Mouse (Mus musculus) adrenal gland, adult 8-10 months (tissue): ENCODE measurements at regions not wholly inside any gene's neighbourhood (a gene's known extent, or its start where the extent isn't known, plus 50 kb on each side); places are given as distances from the start of the nearest gene placed in this dataset.
A peak's percentile ranks its signal among the peaks of the same experiment; 100 is the strongest.

Source experiments
- DNase-seq: peaks from one replicate; pipeline ENCODE4 v3.0.0; 2022

DNA sequence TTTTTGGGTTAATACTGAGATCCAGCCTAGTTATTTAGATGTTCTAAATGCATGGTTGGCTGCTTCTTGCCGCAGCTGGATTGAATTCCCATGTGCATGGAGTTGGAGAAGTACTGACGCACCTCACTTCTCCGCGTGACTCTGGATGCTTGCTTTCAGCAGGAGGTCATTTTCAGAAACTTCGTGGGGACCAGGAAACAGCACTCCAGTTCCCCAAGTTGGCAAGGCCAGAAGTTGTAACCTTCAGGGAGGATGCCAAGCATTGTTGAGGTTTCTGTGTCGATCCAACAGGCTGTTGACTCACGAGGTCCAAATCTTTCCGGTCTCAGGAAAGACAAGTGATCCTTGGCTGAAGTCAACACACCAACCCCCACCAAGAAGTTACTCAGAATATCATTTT is 167.6 kb upstream of the Dpt start:
- peak; percentile 15 for DNase-seq

DNA sequence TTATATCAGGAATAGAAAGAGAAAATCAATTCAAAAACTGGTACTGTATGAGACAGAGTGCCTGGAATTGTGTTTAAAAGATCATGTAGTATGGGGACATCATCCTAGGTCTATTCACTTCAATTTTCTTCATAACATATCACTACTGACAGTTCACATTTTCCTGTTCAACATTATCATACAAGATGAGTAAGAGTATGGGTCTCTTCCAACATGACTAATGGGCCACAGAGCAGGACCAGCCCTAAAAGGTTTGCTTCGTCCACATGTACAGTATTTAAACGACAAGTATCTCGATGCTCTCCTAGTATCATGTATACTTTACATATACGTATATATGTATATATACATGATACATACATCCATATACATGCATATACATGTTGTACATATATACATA is 164.8 kb upstream of the Atp1b1 start:
- no peak for DNase-seq

DNA sequence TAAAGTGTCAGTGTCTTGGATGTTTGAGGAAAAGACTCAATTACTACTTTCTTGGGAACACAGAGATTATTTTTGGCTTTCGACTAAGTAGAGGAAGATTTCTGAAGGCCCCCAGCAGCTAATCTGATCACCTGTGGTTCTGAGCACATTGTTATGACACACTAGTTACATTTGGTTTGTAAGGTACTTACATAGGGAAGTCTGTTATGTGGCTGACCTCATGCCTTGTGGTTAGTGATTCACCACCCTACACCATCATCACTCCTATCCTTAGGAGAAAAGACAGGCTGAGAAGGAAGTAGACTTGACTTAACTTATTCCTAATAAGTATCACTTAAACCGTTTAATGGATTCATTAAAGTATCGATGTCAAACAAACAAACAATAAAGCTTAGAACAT is 164.3 kb upstream of the Atp1b1 start:
- DNase-seq, result no peak

DNA sequence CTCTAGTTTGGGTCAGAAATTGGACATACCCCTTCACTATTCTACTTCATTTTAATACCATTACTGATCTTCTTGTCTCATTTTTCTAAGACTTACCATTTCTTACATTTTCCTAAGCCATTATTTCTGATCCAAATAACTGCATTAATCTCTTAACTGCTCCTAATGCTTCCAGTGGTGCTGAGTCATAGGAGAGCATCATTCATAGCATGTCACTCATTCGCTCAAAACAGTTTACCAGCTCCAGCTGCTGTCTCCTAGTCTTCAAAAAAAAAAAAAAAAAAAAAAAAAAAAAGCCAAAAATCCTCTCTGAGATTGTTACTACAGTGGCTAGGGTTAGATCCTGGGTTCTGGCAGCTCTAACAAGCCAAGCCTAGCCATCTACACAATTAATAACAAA is 162.0 kb upstream of the Atp1b1 start:
- no peak for DNase-seq

DNA sequence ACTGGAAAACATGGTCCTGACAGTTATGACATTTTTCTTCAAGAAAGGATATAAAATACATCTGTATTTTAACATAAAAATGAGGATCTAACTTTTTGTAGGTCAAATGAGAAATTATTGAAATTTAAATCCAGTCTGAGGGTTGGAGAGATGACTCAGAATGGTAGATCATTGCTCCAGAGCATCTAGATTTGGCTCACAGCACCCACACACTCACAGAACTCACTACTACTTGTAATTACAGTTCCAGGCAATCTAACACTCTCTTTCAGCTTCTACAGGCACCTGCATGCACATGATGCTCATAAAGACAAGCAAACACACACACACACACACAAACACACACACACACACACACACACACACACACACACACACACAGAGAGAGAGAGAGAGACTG is 159.7 kb upstream of the Atp1b1 start:
- no peak for DNase-seq

DNA sequence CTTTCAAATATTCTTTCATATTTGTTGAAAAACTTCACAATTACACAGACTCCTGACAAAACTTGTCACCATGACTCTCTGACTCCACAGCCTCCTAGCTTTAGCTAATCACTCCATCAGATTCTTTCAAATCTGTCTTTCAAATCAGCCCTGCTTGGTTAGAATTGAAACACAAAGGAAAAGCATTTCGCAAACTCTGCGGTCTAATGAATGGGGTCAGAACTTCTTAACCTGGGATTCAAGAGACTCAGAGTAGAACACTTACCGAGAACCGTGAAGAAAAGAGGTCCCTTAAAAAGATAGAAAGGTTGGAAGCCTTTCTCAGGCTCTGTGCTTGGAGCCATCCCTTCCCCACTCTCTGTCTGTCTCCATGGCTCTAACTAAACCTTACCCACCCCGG is 148.9 kb upstream of the Atp1b1 start:
- DNase-seq, result no peak

DNA sequence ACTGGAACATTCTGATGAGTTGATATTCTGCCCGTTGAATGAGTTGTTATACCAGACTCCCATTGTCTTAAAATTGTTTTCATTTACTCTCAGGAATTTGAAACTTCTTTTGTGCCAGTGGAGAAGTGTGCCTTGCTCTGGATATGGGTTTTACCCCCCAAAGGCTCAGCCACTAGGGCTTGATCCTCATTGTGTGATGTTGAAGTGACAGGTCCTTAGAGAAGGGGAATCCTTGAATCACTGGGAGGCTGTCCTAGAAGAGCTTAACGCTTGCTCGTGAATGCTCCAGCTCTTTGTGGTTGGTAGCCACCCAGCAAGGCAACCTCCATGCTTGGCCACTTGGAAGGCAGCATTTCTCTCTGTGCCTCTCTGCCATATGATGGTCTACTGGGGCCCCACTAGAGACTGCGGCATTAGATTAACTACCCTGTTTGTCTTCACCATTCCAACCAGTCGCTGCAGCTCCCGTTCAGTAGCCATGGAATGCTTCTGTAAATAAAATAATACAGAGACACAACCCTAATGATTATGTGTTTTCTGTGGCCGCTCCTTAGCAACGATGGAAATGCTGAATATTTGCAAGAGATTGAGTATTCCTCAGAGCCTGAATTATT is 148.1 kb upstream of the Atp1b1 start:
- DNase-seq, result no peak

DNA sequence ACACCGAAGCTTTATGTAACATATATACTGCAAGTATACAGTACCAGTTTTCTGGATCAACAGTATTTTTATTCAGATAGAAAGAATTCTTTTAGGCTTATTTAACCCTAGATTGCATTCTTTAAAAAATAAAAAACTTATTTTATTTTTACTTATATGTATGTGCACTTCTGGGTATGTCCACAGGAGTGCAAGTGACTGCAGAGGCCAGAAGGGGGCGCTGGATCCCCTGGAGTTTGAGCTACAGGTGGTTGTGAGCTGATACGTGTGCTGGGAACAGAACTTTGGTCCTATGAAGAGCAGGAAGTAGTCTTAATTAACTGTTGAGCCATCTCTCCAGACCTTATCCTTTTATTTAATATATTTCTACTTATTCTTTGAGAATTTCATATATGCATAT is 145.3 kb upstream of the Atp1b1 start:
- DNase-seq, result no peak

DNA sequence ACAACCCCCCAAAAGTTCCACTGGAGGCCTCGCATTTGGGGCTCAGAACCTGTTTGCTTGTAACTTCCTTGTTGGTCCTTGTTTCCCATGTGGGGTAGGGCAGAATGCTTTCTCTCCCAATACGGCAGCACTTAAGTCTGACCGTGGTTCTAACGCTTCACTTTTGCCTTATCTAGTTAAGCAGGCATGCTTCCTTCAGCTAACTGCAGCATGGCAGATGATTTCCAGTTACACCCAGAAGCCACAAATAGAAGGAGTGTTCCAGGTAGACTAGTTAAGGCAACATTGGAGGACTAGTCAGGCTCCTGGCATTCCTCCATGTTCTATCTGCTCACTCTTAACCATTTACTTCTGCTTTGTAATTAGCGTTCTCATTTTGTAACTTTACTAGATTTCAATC is 144.4 kb upstream of the Atp1b1 start:
- DNase-seq, result no peak

DNA sequence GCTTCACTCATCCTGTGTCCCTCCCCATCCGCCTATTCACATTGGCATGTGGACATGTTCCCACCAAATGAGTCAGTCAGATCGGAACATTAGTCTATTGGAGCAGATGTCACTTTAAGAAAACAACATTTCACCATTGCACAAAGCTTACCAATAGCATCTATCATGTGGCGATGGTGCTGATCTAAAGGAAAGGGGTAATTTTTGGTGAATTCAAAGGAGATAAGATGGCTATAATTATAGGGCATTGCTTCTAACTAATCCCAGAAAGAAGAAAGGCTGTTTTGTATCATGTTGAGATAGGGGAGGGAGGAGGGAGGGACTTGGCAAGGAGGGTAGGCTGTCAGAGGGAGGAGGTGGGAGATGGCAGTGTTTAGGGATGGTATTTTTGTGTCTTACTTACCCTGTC is 132.1 kb upstream of the Atp1b1 start:
- no peak for DNase-seq

DNA sequence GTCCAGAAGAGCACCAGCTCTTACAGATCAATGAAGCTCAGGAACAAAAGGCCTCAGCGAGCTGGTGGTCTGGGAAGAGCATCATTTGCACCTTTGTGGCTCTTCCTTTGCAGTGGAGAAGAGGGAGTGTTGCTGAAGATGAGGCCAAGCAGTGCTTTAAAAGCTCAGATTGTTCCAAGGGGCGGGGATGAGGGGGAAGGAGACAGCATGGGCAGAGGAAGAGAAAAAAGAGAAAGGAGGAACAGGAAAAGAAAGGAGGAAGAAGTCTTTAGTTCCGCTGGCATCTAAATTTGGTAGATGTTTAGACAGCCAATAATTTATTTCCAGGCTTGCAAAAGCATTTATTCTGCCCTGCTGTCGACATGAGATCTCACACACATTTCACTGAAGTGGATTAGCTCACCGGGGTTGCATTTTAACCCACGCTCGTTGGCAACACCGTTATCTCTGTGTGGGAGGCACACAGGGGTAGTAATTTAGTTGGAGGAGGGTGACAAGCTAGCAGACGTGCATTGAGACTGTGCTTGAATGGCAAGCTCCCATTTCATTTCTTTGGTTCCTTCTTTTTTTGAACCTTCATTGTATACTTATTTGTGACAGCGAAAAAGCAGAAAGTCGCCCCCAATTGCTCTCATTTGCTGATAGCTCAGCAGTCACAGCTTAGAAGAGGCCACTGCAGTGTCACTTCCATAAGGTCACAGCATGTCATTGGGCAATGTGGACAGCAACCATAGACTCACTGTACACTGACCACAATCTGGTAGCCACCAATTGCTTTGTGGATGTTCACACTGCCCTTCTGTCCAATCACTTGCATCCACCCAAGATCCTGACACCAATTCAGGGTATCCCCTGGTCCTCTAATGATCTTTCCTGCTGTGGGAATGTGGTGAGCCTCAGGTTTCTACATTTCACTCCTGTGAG is 128.2 kb upstream of the Atp1b1 start:
- DNase-seq, result no peak

DNA sequence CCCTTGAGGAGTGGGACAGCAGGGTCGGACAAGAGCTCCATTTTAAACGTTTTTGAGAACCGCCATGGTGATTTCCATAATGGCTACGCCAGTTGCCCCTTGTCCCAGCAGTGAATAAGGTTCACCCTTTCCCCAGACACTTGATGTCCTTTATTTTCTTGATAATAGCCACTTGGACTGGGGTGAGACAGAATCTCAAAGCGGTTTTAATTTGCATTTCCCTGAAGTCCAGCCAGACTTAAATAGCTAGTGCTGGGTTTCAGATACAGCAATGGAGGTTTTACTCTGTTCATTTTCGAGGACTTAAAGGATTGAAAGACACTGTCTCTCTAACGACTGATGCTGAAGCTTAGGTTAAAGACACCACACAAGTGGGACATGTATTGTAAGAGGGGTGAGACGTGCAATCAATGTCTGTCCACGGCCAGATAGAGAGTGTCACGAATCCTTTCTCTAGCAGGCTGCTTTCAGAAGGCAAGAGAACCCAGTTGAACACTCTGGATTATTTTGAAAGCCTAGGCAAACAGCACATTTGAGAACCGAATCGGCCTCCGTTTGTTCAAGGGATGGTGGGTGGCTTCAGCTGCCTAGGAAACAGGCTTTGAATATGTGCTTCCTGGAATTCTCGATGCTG is 118.8 kb upstream of the Atp1b1 start:
- no peak for DNase-seq

DNA sequence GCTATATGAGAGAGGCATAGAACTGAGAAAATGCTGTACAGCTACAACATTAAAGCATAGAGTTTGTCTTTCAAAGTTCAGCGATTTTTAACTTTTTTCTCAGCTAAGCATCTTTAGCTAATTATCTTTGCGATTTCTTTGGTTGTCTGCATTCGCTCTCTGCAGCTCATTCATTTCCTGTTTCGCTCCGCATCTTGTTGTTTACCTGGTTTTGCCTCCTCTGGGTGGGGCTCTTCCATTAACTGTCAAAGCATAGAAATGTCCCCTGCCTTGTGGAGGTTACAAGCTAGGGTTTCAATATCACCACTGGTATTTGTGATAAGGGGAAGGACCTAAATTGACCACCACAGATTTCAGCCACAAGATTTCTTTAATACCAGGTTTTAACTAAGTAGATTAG is 115.5 kb upstream of the Atp1b1 start:
- DNase-seq, result no peak

DNA sequence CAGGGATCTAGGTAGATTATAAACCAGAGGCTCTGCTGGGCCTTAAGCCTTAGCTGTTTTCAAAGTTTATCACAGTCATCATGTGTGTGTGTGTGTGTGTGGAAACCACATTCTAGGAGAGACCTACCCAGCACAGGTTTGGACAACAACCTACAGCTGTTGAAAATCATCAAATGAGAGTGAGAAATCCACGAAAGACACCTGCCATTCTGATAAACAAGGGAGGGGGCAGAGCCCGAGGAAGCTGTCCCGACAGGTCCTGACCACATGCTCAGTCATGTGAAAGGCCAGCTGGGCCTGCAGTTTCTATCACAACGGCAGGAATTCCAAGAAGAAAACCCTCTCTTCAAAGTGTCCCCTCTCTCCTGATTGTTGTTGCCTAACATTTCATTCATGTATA is 114.0 kb upstream of the Atp1b1 start:
- no peak for DNase-seq

DNA sequence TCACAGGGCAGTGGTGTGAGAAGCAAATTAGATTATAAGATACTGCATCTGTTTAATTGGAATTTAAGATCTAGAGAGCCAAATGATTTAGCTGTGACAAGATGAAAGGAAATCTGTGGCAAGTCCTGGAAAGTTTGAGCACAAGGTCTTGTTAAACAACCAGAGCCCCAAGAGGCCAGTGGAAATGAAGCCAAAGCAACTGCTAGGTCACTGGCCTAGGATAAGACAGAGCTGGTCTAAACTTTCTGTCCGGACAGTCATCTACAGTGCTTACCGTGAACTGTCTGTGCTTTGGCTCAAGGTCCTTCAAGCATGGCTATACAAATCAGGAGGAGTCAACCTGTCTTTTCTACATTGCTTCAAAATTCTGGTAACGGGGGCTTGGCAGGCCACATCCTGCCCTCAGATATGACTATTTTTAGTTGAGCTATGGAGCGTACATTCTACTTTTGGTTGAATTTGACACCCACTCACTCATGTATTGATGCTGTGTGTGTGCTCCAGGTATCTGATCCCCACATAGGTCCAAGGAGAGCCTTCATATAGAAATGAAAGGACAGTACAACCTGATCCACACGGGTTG is 113.4 kb upstream of the Atp1b1 start:
- DNase-seq, result no peak

DNA sequence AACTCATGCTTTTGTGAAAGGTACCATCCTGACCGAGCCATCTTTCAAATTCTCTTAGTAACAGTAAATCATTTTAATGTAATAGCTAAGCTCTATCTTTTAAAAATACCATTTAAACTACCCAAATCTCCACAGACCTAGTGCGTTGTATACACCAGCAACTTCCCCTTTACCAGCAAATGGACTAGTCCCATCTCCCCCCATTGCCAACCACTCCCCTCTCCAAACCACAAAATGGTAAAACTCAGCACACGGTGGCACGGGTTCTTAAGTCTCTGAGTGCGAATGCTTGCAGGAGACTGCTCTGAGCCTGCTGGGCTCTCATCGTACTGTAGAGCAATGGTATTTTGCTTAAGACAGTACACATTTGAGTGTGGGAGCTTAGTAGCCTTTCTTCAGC is 106.7 kb upstream of the Atp1b1 start:
- no peak for DNase-seq

DNA sequence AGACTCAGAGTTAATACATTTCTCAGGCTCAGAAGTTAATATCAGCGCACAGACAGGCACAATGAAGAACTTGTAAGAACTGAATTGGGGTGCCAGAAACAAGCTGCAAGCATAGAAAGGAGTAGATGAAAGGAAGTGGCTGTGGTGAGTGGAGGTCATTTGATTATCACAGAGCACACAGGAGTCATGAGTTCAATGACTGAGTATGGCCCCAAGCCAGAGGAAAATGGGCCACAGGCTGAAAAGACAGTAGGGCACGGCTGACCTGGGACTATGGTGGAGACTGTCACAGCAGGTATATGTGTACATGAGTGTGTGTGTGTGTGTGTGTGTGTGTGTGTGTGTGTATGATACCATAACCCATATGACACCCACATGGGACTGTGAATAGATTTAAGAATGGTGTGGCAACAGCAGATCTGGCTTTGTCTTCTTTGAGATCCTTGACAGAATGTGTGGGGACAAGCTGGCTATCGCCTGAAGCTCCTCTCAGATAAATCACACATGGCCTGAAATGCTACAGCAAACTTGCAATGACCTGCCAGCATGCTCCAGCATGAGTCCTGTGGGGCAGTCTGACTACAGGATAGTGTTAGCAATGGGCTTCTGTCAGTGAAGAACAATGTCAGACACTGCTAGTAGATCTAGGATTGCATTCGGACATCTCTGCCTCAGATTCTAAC is 101.5 kb upstream of the Atp1b1 start:
- DNase-seq, result no peak

DNA sequence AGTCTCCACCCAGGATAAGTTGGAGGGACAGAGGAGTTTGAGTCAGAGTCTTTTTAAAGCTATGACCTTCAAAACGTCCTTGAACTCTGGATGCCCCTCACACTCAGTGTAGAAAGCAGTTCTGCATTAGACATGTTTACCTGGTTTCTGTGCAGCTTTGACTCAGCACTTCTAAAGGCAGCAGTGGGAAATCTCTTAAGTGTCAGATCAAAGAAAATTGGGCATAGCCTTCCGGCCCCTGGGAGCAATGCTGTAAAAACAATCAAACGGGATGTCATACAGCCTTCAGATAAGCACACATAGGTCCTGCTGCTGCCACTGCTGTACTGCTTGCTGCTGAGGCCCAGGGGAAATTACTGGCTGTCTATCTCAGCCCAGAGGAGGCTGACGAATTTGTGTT is 94.5 kb upstream of the Atp1b1 start:
- DNase-seq, result peak; percentile 13

DNA sequence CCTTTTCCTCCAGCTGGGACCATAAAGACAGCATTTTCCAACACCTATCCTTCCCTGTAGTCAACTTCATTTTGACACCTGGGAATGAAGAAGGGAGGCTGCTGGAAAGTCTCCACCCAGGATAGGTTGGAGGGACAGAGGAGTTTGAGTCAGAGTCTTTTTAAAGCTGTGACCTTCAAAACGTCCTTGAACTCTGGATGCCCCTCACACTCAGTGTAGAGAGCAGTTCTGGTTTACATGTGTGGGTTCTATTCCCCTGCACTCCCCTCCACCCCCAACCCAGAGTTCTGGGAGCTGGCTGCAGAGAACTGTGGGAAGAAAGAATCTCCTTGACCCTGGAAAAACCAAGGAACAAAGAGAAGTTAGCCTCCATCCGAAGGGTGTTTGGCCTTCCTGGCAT is 92.9 kb upstream of the Atp1b1 start:
- no peak for DNase-seq

DNA sequence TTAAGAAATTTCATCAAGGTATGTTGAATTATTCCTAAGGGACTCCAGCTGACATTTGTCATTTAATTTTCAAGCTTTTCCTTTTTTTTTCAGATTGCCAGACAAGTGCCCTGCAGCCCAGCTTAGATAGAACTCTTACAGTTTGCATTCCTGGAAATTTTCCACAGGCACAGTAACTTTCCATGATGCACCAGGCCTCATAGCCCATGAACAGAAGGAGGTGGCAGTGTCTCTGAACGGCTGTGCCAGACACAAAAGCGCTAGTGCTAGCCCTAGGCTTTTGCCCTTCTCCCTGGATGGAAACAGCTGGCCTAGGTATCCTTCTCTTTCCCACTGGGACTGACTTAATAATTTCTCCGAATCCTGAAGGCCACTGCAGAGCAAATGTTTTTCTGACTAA is 92.4 kb upstream of the Atp1b1 start:
- peak; percentile 38 for DNase-seq

DNA sequence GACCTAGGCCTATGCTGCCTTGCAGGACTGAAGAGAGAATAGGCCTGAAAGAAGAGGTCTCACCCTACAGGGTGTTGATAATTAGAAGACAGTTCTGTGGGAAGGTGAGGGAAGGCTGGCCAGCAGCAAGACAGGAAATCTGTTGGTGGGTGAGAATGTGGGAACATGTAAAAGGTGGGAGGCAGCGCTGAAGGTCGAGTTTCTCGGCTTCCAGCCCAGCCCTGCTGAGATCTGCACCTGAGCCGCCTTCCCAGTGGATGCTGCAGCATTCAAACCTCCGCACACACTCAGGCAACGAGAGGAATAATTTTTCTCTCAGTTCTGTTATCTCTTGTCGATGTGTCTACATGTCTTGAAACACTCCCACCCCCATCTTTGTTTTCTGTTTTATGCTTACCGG is 89.9 kb upstream of the Atp1b1 start:
- DNase-seq, result no peak

DNA sequence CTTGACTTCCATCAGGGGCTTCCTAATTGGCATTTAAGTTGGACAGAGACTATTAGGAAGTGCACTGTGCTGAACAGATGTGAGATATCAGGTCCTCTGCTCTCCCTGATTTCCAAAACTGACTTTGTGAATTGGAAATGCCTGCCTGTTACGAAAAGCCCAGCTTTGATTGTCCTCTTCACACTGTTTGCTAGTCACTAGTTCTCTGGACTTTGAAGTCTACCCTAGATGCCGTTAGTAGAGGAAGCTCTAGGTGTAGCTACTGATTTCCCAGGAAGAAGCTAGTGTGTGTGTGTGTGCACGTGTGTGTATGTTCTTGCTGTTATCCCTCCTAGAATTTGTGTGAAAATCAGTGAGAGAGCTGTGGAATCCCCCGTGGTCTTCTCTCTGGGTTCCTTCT is 87.7 kb upstream of the Atp1b1 start:
- DNase-seq, result no peak
